In the genomic region with DNA sequence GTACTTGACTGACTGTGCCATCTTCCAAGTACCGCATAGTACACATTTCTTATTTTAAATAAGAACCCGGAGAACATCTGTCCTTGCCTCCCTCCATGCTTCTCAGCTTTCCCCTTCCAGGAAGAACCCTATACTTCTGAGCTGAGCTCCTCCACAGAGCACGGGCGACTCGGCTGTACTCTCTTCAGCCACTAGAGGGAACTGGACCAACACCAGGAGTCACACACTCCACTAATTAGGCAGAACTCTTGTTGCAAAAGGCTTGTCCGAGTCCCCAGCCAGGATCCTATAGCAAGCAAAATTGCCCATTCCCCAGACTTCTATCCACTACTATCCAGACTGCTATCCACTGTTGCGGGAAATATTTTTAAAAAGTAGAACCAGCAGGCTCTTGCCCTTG, we compare ENCODE assay signal across 9 mouse cellular contexts. TPM values are rescaled to one million over a fixed set of nuclear protein-coding genes. Genes with fewer than 3 reads are reported as not detected.
A peak's percentile ranks its signal among the peaks of the same experiment; 100 is the strongest.
DNase-seq lines count a peak whose midpoint lies in the region; ATAC-seq and TF ChIP-seq lines count a peak whose summit lies in the region.
"Had no signal": no experiment of that assay in that cellular context is flagged by ENCODE, and none has a peak within 500 bp of the region (broad histone marks: within the 10 kb centered on the region; RNA-seq: fewer than 3 reads in every experiment).

No protein-coding gene starts in this region.

- no peak overlapping the region for H3K4me2 ChIP-seq in liver, embryonic 14.5 days (ENCODE audit: low read depth)
- H3K4me2 ChIP-seq in neural tube, embryonic 14.5 days (ENCODE audit: low read depth, low read length) = no peak overlapping the region

- no peaks in the 10 kb centered on the region for H3K27me3 ChIP-seq in liver, embryonic 14.5 days (ENCODE audit: control insufficient read depth, insufficient read depth, low read length)
- H3K27me3 ChIP-seq in neural tube, embryonic 14.5 days (ENCODE audit: control insufficient read depth, insufficient read depth, low read length) = no peaks in the 10 kb centered on the region

- no peak overlapping the region for H3K9ac ChIP-seq in liver, embryonic 14.5 days (replicated peaks)
- H3K9ac ChIP-seq in neural tube, embryonic 14.5 days (replicated peaks; ENCODE audit: low read depth, low read length) = no peak overlapping the region

- no peaks in the 10 kb centered on the region for H3K36me3 ChIP-seq in liver, embryonic 14.5 days (replicated peaks; ENCODE audit: control insufficient read depth, insufficient read depth, low read depth)
- H3K36me3 ChIP-seq in neural tube, embryonic 14.5 days (ENCODE audit: control insufficient read depth, insufficient read depth, low read length) = no peaks in the 10 kb centered on the region

- 14% methylated on average over 7 of the region's 7 CpGs for WGBS in liver, embryonic 14.5 days (ENCODE audit: insufficient replicate concordance)
- 18% methylated on average over 7 of the region's 7 CpGs for WGBS in neural tube, embryonic 14.5 days

- no peak for TF ChIP-seq EP300 in liver, embryonic 14.5 days (IDR thresholded peaks at IDR 0.05; ENCODE audit: low read depth)

- no peak overlapping the region for H3K27ac ChIP-seq in liver, embryonic 14.5 days
- H3K27ac ChIP-seq in neural tube, embryonic 14.5 days (ENCODE audit: low read depth, low read length) = no peak overlapping the region

- H3K4me3 ChIP-seq in liver, embryonic 14.5 days (ENCODE audit: insufficient read depth in 1 of 2, low read depth in 2 of 2, low read length in 2 of 2) = no peak overlapping the region
- H3K4me3 ChIP-seq in neural tube, embryonic 14.5 days (ENCODE audit: low read depth, low read length) = no peak overlapping the region
- H3K4me3 ChIP-seq: erythroblast, embryonic 14.5 days had no signal

- intact Hi-C loops in heart, postnatal 10 days (cut with DNase I) = loop anchor here (1.0 kb wide), 1 partner anchor 162 kb away; no protein-coding TSS in a partner anchor

- H3K9me3 ChIP-seq in liver, embryonic 14.5 days (ENCODE audit: control insufficient read depth, low read length) = no peaks in the 10 kb centered on the region
- H3K9me3 ChIP-seq in neural tube, embryonic 14.5 days (ENCODE audit: control insufficient read depth, low read length) = no peaks in the 10 kb centered on the region

- peak; percentile 6 to 20 for DNase-seq in B cell, adult 2 months
- DNase-seq in embryo, embryonic 11 days = peak; percentile 76
- DNase-seq in heart, postnatal 10 days = peak; percentile 50 to 68
- peak; percentile 47 for DNase-seq in kidney, postnatal 14 days
- no peak for DNase-seq in liver, embryonic 14.5 days (ENCODE audit: low read depth in 3 of 3, low spot score in 3 of 3)
- DNase-seq in natural killer cell, adult 2 months (ENCODE audit: low spot score in 2 of 2) = no peak

- peak; percentile 60 for ATAC-seq in activated CD4-positive, CD25-positive, alpha-beta regulatory T cell, adult 4 months
- ATAC-seq in liver, embryonic 14.5 days (ENCODE audit: insufficient read depth) = no peak; the same call in 1 of the 2 replicates
- peak; percentile 88 for ATAC-seq in neural tube, embryonic 14.5 days (ENCODE audit: low read depth)

- no peaks in the 10 kb centered on the region for H3K4me1 ChIP-seq in liver, embryonic 14.5 days (replicated peaks; ENCODE audit: control insufficient read depth in 2 of 2, insufficient read depth in 2 of 2, low read length in 1 of 2)
- no peaks in the 10 kb centered on the region for H3K4me1 ChIP-seq in neural tube, embryonic 14.5 days (ENCODE audit: control insufficient read depth, insufficient read depth, low read length)

- TF ChIP-seq CTCF in liver, embryonic 14.5 days (IDR thresholded peaks at IDR 0.05; ENCODE audit: low read depth) = peak; percentile 58

RNA-seq across cellular contexts. Expression of gene Phactr3, which starts 16.8 kb away (rescaled TPM):
- 1 to 10 TPM in 1 of 2 experiments, under 1 TPM in 1; 0.38 to 1.1 TPM for polyA plus RNA-seq in activated CD4-positive, CD25-positive, alpha-beta regulatory T cell, adult 4 months (2017; shearing (Covaris generic))
- total RNA-seq in heart, postnatal 10 days (2021) = 1 to 10 TPM; 1.9 TPM
- polyA plus RNA-seq in liver, embryonic 14.5 days (2012; rRNA removed) = 0.02 and 0.09 TPM in 2 replicates
- 0.13 TPM in 1 of 2 replicates, not detected in the other for polyA plus RNA-seq in liver, embryonic 14.5 days (2014; fragmentation: Nextera tagmentation; extraction: Ambion mirVana)
- 58.7 and 66.9 TPM in 2 replicates for polyA plus RNA-seq in neural tube, embryonic 14.5 days (2014; fragmentation: Nextera tagmentation; extraction: Ambion mirVana)
- polyA plus RNA-seq: erythroblast, embryonic 14.5 days had no signal

RNA-seq across cellular contexts. Expression of gene Zfp931, which starts 23.7 kb away (rescaled TPM):
- polyA plus RNA-seq in activated CD4-positive, CD25-positive, alpha-beta regulatory T cell, adult 4 months (2017; shearing (Covaris generic)) = 10 to 100 TPM; 11.1 to 13.6 TPM
- total RNA-seq in heart, postnatal 10 days (2021) = 1 to 10 TPM; 9.6 to 9.7 TPM
- polyA plus RNA-seq in liver, embryonic 14.5 days (2012; rRNA removed) = 1.3 and 2.1 TPM in 2 replicates
- polyA plus RNA-seq in liver, embryonic 14.5 days (2014; fragmentation: Nextera tagmentation; extraction: Ambion mirVana) = 4.2 and 4.8 TPM in 2 replicates
- 15.9 and 16.9 TPM in 2 replicates for polyA plus RNA-seq in neural tube, embryonic 14.5 days (2014; fragmentation: Nextera tagmentation; extraction: Ambion mirVana)
- polyA plus RNA-seq: erythroblast, embryonic 14.5 days had no signal

Comparison
In these comparisons a context has a peak if more than half of its experiments do, and no peak if none do; other contexts are left out.
1. DNase-seq: peak in B cell, adult 2 months (2 of 2), embryo, embryonic 11 days (single experiment), heart, postnatal 10 days (2 of 2) and kidney, postnatal 14 days (single experiment); none in liver, embryonic 14.5 days (0 of 3) and natural killer cell, adult 2 months (0 of 2).
2. RNA of gene Phactr3, which starts 16.8 kb away (polyA plus RNA-seq): 58.7 to 66.9 TPM in neural tube, embryonic 14.5 days; 0.38 to 1.1 TPM in activated CD4-positive, CD25-positive, alpha-beta regulatory T cell, adult 4 months and 0.02 to 0.13 TPM in liver, embryonic 14.5 days; every median in the first group is over 10 times any median in the second.